Mouse (Mus musculus): Measurements from ENCODE around the gene Gm21962.

GRCm38 (mm10) chr3:137644081-137644480 is 27.2 kb upstream of the Gm21962 start:
- TF ChIP-seq CTCF (IDR thresholded peaks at IDR 0.05; ENCODE audit: insufficient read depth, low read depth, low read length) (no peak), POLR2A (IDR thresholded peaks at IDR 0.05; ENCODE audit: insufficient read depth, low read depth, low read length) (no peak)
